Mouse (Mus musculus): Measurements from ENCODE around the gene Yipf2. TPM values are rescaled to one million over a fixed set of nuclear protein-coding genes. Genes with fewer than 3 reads are reported as not detected.

Yipf2 gene
- polyA plus RNA-seq, 1 experiment from 2014 or later: 19.4 TPM

- H3K9me3 ChIP-seq (ENCODE audit: control insufficient read depth, low read length): no peaks in the 10 kb centered on the region
- H3K27me3 ChIP-seq (ENCODE audit: control insufficient read depth, insufficient read depth, low read length): no peaks in the 10 kb centered on the region
- H3K9ac ChIP-seq (replicated peaks; ENCODE audit: low read length): peak overlapping the region; percentile 68
- ATAC-seq (ENCODE audit: low FRiP score, low TSS enrichment) (peak; percentile 75), DNase-seq (no peak)
- peaks cover 51% of the 10 kb centered on the region for H3K36me3 ChIP-seq (ENCODE audit: control insufficient read depth, insufficient read depth, low read length)
- WGBS: 19% methylated on average over 17 of the region's 17 CpGs
- H3K4me1 ChIP-seq (ENCODE audit: control insufficient read depth, insufficient read depth, low read length): peaks cover 26% of the 10 kb centered on the region
- H3K4me2 ChIP-seq (ENCODE audit: low read length): peak overlapping the region; percentile 96
- H3K4me3 ChIP-seq (replicated peaks; ENCODE audit: low read depth, low read length): peak overlapping the region; percentile 93
- H3K27ac ChIP-seq (replicated peaks; ENCODE audit: low read depth, low read length): peak overlapping the region; percentile 88
These were observed 561 bp downstream of the Yipf2 start for GRCm38 (mm10) chr9:21591831-21592702.

- Histone ChIP-seq H3K36me3 (ENCODE audit: control insufficient read depth, insufficient read depth, low read length) (peaks cover 56% of the 10 kb centered on the region), H3K4me3 (replicated peaks; ENCODE audit: low read depth, low read length) (no peak overlapping the region), H3K4me1 (ENCODE audit: control insufficient read depth, insufficient read depth, low read length) (peaks cover 26% of the 10 kb centered on the region), H3K4me2 (ENCODE audit: low read length) (peak overlapping the region; percentile 96), H3K9me3 (ENCODE audit: control insufficient read depth, low read length) (no peaks in the 10 kb centered on the region), H3K27ac (replicated peaks; ENCODE audit: low read depth, low read length) (no peak overlapping the region), H3K9ac (replicated peaks; ENCODE audit: low read length) (no peak overlapping the region), H3K27me3 (ENCODE audit: control insufficient read depth, insufficient read depth, low read length) (no peaks in the 10 kb centered on the region)
- ATAC-seq (ENCODE audit: low FRiP score, low TSS enrichment) (no peak), DNase-seq (no peak)
- WGBS: 84% methylated on average over 6 of the region's 6 CpGs
These were observed 1.3 kb downstream of the Yipf2 start for GRCm38 (mm10) chr9:21591127-21591830.

GRCm38 (mm10) chr9:21589538-21589937, 3.1 kb downstream of the Yipf2 start:
- Histone ChIP-seq H3K4me3 (replicated peaks; ENCODE audit: low read depth, low read length) (no peak overlapping the region), H3K27ac (replicated peaks; ENCODE audit: low read depth, low read length) (no peak overlapping the region), H3K36me3 (ENCODE audit: control insufficient read depth, insufficient read depth, low read length) (peaks cover 64% of the 10 kb centered on the region), H3K9ac (replicated peaks; ENCODE audit: low read length) (no peak overlapping the region), H3K4me1 (ENCODE audit: control insufficient read depth, insufficient read depth, low read length) (peaks cover 21% of the 10 kb centered on the region), H3K4me2 (ENCODE audit: low read length) (no peak overlapping the region), H3K27me3 (ENCODE audit: control insufficient read depth, insufficient read depth, low read length) (no peaks in the 10 kb centered on the region), H3K9me3 (ENCODE audit: control insufficient read depth, low read length) (no peaks in the 10 kb centered on the region)
- ATAC-seq (ENCODE audit: low FRiP score, low TSS enrichment): no peak
- WGBS: 91% methylated on average over 5 of the region's 5 CpGs
- no peak for DNase-seq

- no peak for DNase-seq
- H3K9me3 ChIP-seq (ENCODE audit: control insufficient read depth, low read length): no peaks in the 10 kb centered on the region
- no peak overlapping the region for H3K4me3 ChIP-seq (replicated peaks; ENCODE audit: low read depth, low read length)
- H3K27ac ChIP-seq (replicated peaks; ENCODE audit: low read depth, low read length): no peak overlapping the region
- H3K27me3 ChIP-seq (ENCODE audit: control insufficient read depth, insufficient read depth, low read length): no peaks in the 10 kb centered on the region
- no peak overlapping the region for H3K4me2 ChIP-seq (ENCODE audit: low read length)
- peaks cover 76% of the 10 kb centered on the region for H3K36me3 ChIP-seq (ENCODE audit: control insufficient read depth, insufficient read depth, low read length)
- WGBS: 92% methylated on average over 8 of the region's 8 CpGs
- H3K9ac ChIP-seq (replicated peaks; ENCODE audit: low read length): no peak overlapping the region
- peaks cover 11% of the 10 kb centered on the region for H3K4me1 ChIP-seq (ENCODE audit: control insufficient read depth, insufficient read depth, low read length)
- no peak for ATAC-seq (ENCODE audit: low FRiP score, low TSS enrichment)
These were observed 4.3 kb downstream of the Yipf2 start for GRCm38 (mm10) chr9:21588350-21588749.

GRCm38 (mm10) chr9:21587678-21588349, 4.8 kb downstream of the Yipf2 start:
- Histone ChIP-seq H3K36me3 (ENCODE audit: control insufficient read depth, insufficient read depth, low read length) (peaks cover 81% of the 10 kb centered on the region), H3K9ac (replicated peaks; ENCODE audit: low read length) (no peak overlapping the region), H3K27ac (replicated peaks; ENCODE audit: low read depth, low read length) (no peak overlapping the region), H3K4me1 (ENCODE audit: control insufficient read depth, insufficient read depth, low read length) (peaks cover 11% of the 10 kb centered on the region), H3K4me2 (ENCODE audit: low read length) (no peak overlapping the region), H3K4me3 (replicated peaks; ENCODE audit: low read depth, low read length) (no peak overlapping the region), H3K27me3 (ENCODE audit: control insufficient read depth, insufficient read depth, low read length) (no peaks in the 10 kb centered on the region), H3K9me3 (ENCODE audit: control insufficient read depth, low read length) (no peaks in the 10 kb centered on the region)
- ATAC-seq (ENCODE audit: low FRiP score, low TSS enrichment): no peak
- WGBS: 87% methylated on average over 23 of the region's 23 CpGs
- no peak for DNase-seq

GRCm38 (mm10) chr9:21585401-21585800, 7.2 kb downstream of the Yipf2 start:
- no peak for DNase-seq
- Histone ChIP-seq H3K27me3 (ENCODE audit: control insufficient read depth, insufficient read depth, low read length) (no peaks in the 10 kb centered on the region), H3K36me3 (ENCODE audit: control insufficient read depth, insufficient read depth, low read length) (peaks cover 97% of the 10 kb centered on the region), H3K9ac (replicated peaks; ENCODE audit: low read length) (no peak overlapping the region), H3K9me3 (ENCODE audit: control insufficient read depth, low read length) (no peaks in the 10 kb centered on the region), H3K4me2 (ENCODE audit: low read length) (no peak overlapping the region), H3K4me3 (replicated peaks; ENCODE audit: low read depth, low read length) (no peak overlapping the region), H3K27ac (replicated peaks; ENCODE audit: low read depth, low read length) (no peak overlapping the region), H3K4me1 (ENCODE audit: control insufficient read depth, insufficient read depth, low read length) (no peaks in the 10 kb centered on the region)
- no peak for ATAC-seq (ENCODE audit: low FRiP score, low TSS enrichment)
- WGBS: 96% methylated on average over 1 of the region's 1 CpGs

- DNase-seq: no peak
- Histone ChIP-seq H3K9ac (replicated peaks; ENCODE audit: low read length) (no peak overlapping the region), H3K9me3 (ENCODE audit: control insufficient read depth, low read length) (no peaks in the 10 kb centered on the region), H3K4me3 (replicated peaks; ENCODE audit: low read depth, low read length) (no peak overlapping the region), H3K4me2 (ENCODE audit: low read length) (no peak overlapping the region), H3K4me1 (ENCODE audit: control insufficient read depth, insufficient read depth, low read length) (no peaks in the 10 kb centered on the region), H3K27me3 (ENCODE audit: control insufficient read depth, insufficient read depth, low read length) (no peaks in the 10 kb centered on the region), H3K27ac (replicated peaks; ENCODE audit: low read depth, low read length) (no peak overlapping the region), H3K36me3 (ENCODE audit: control insufficient read depth, insufficient read depth, low read length) (peaks cover 93% of the 10 kb centered on the region)
- ATAC-seq (ENCODE audit: low FRiP score, low TSS enrichment): no peak
- 48% methylated on average over 3 of the region's 3 CpGs for WGBS
These were observed 14.4 kb downstream of the Yipf2 start for GRCm38 (mm10) chr9:21578226-21578625.

GRCm38 (mm10) chr9:21576286-21576685, 16.3 kb downstream of the Yipf2 start:
- Histone ChIP-seq H3K36me3 (ENCODE audit: control insufficient read depth, insufficient read depth, low read length) (peaks cover 94% of the 10 kb centered on the region), H3K27ac (replicated peaks; ENCODE audit: low read depth, low read length) (no peak overlapping the region), H3K9ac (replicated peaks; ENCODE audit: low read length) (no peak overlapping the region), H3K9me3 (ENCODE audit: control insufficient read depth, low read length) (no peaks in the 10 kb centered on the region), H3K4me3 (replicated peaks; ENCODE audit: low read depth, low read length) (no peak overlapping the region), H3K4me2 (ENCODE audit: low read length) (no peak overlapping the region), H3K4me1 (ENCODE audit: control insufficient read depth, insufficient read depth, low read length) (no peaks in the 10 kb centered on the region), H3K27me3 (ENCODE audit: control insufficient read depth, insufficient read depth, low read length) (no peaks in the 10 kb centered on the region)
- ATAC-seq (ENCODE audit: low FRiP score, low TSS enrichment) (no peak), DNase-seq (no peak)
- 83% methylated on average over 1 of the region's 1 CpGs for WGBS
